10 mouse cellular contexts compared by ENCODE assay signal in the genomic region with DNA sequence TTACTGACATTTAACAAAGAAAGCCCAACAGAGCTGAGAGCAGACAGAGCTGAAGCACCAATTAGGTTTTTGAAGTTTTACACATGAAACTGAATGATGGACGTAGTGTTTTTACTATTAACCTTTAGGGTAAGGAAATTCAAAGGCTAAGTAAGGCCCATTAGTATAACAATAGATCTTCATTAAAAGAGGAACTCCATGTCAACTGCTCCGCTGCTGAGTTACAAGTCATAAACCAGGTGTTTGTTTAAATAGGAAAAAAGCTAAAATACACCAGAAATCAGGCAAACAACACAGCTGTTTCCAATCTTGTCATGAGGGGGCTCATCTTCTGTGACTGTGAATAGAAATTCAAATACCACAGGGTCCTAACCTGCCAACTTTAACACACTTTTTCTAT. TPM values are rescaled to one million over a fixed set of nuclear protein-coding genes. Genes with fewer than 3 reads are reported as not detected.
DNase-seq lines count a peak whose midpoint lies in the region; ATAC-seq and TF ChIP-seq lines count a peak whose summit lies in the region.
"Had no signal": no experiment of that assay in that cellular context is flagged by ENCODE, and none has a peak within 500 bp of the region (broad histone marks: within the 10 kb centered on the region; RNA-seq: fewer than 3 reads in every experiment).

No protein-coding gene starts in this region.

- no peak for DNase-seq in midbrain, embryonic 14.5 days
- DNase-seq in urinary bladder, postnatal 4 days (ENCODE audit: low spot score in 2 of 2), result no peak
- DNase-seq in thymus, postnatal 14 days, result no peak
- no peak for DNase-seq in Muller cell, postnatal 12 days (ENCODE audit: inconsistent ontology term)
- DNase-seq: adrenal gland, postnatal 25 days; thymus, adult 18-20 months had no signal

- no peak overlapping the region for H3K27ac ChIP-seq in heart, embryonic 14.5 days (replicated peaks in 1 of 2; ENCODE audit: control insufficient read depth in 1 of 2, insufficient read depth in 1 of 2, low read depth in 2 of 2, low read length in 2 of 2)
- H3K27ac ChIP-seq in heart, embryonic 12.5 days (ENCODE audit: poor library complexity, severe bottlenecking), result no peak overlapping the region
- H3K27ac ChIP-seq in cortical plate, adult 2 months (ENCODE audit: insufficient read depth, low read length), result no peak overlapping the region
- H3K27ac ChIP-seq in hindbrain, embryonic 15.5 days (replicated peaks), result no peak overlapping the region
- no peak overlapping the region for H3K27ac ChIP-seq in midbrain, embryonic 14.5 days (replicated peaks; ENCODE audit: low read depth, low read length)

- H3K27me3 ChIP-seq in heart, embryonic 14.5 days (ENCODE audit: control insufficient read depth, insufficient read depth, low read length), result peaks cover 6% of the 10 kb centered on the region; the same call in 1 of the 2 replicates
- peaks cover 15% of the 10 kb centered on the region for H3K27me3 ChIP-seq in heart, embryonic 12.5 days (replicated peaks)
- H3K27me3 ChIP-seq in hindbrain, embryonic 15.5 days, result peaks cover 3% of the 10 kb centered on the region; the same call in 1 of the 2 replicates
- peaks cover 9% of the 10 kb centered on the region for H3K27me3 ChIP-seq in midbrain, embryonic 14.5 days (ENCODE audit: control insufficient read depth, insufficient read depth, low read length)

- no peaks in the 10 kb centered on the region for H3K9me3 ChIP-seq in heart, embryonic 14.5 days (ENCODE audit: control insufficient read depth, low read length)
- no peaks in the 10 kb centered on the region for H3K9me3 ChIP-seq in heart, embryonic 12.5 days (replicated peaks)
- H3K9me3 ChIP-seq in hindbrain, embryonic 15.5 days, result no peaks in the 10 kb centered on the region
- no peaks in the 10 kb centered on the region for H3K9me3 ChIP-seq in midbrain, embryonic 14.5 days (ENCODE audit: control insufficient read depth, low read length)

- no peak for ATAC-seq in heart, embryonic 14.5 days (ENCODE audit: insufficient number of reproducible peaks, insufficient read depth, low FRiP score, low read depth)
- ATAC-seq in heart, embryonic 12.5 days (ENCODE audit: insufficient number of reproducible peaks, low FRiP score), result no peak
- ATAC-seq in hindbrain, embryonic 15.5 days (ENCODE audit: low FRiP score, low read depth), result no peak
- no peak for ATAC-seq in midbrain, embryonic 14.5 days (ENCODE audit: low FRiP score, low TSS enrichment)

- TF ChIP-seq POLR2A in cortical plate, adult 2 months (IDR thresholded peaks at IDR 0.05; ENCODE audit: extremely low read depth, insufficient read depth, low read length), result no peak

- 89% methylated on average over 2 of the region's 2 CpGs for WGBS in heart, embryonic 14.5 days
- WGBS in heart, embryonic 12.5 days, result 87% methylated on average over 2 of the region's 2 CpGs
- 38% methylated on average over 2 of the region's 2 CpGs for WGBS in hindbrain, embryonic 15.5 days
- WGBS in midbrain, embryonic 14.5 days, result 54% methylated on average over 2 of the region's 2 CpGs

- no peak for TF ChIP-seq CTCF in cortical plate, adult 2 months (IDR thresholded peaks at IDR 0.05; ENCODE audit: extremely low read depth, insufficient read depth, low read length)

- peaks cover 4 to 18% of the 10 kb centered on the region in 2 experiments for H3K4me1 ChIP-seq in heart, embryonic 14.5 days (ENCODE audit: control insufficient read depth in 2 of 2, insufficient read depth in 2 of 2, low read length in 2 of 2)
- peaks cover 25% of the 10 kb centered on the region for H3K4me1 ChIP-seq in heart, embryonic 12.5 days (replicated peaks)
- peaks cover 2% of the 10 kb centered on the region; the same call in 1 of the 2 replicates for H3K4me1 ChIP-seq in cortical plate, adult 2 months (ENCODE audit: control insufficient read depth, insufficient read depth, low read length)
- H3K4me1 ChIP-seq in hindbrain, embryonic 15.5 days (replicated peaks), result peaks cover 45% of the 10 kb centered on the region
- peaks cover 25% of the 10 kb centered on the region for H3K4me1 ChIP-seq in midbrain, embryonic 14.5 days (ENCODE audit: control insufficient read depth, insufficient read depth, low read length)

- no peaks in the 10 kb centered on the region for H3K36me3 ChIP-seq in heart, embryonic 14.5 days (ENCODE audit: control insufficient read depth, insufficient read depth, low read length)
- no peaks in the 10 kb centered on the region for H3K36me3 ChIP-seq in heart, embryonic 12.5 days
- H3K36me3 ChIP-seq in hindbrain, embryonic 15.5 days, result no peaks in the 10 kb centered on the region
- H3K36me3 ChIP-seq in midbrain, embryonic 14.5 days (ENCODE audit: control insufficient read depth, insufficient read depth, low read length), result no peaks in the 10 kb centered on the region

- H3K4me3 ChIP-seq in heart, embryonic 14.5 days (ENCODE audit: control insufficient read depth in 1 of 2, insufficient read depth in 1 of 2, low read depth in 1 of 2, low read length in 2 of 2), result peak overlapping the region in 1 of 2 experiments; percentile 86; a peak in 1 of 4 replicates
- H3K4me3 ChIP-seq in heart, embryonic 12.5 days, result no peak overlapping the region
- H3K4me3 ChIP-seq in cortical plate, adult 2 months (ENCODE audit: insufficient read depth, low read length), result peak overlapping the region; percentile 46; the same call in 1 of the 2 replicates
- peak overlapping the region; percentile 76 for H3K4me3 ChIP-seq in hindbrain, embryonic 15.5 days
- peak overlapping the region; percentile 98 for H3K4me3 ChIP-seq in midbrain, embryonic 14.5 days (replicated peaks; ENCODE audit: low read depth, low read length)

- H3K4me2 ChIP-seq in heart, embryonic 14.5 days (ENCODE audit: low read length), result peak overlapping the region; percentile 78
- H3K4me2 ChIP-seq in heart, embryonic 12.5 days, result no peak overlapping the region; the same call in 1 of the 2 replicates
- H3K4me2 ChIP-seq in hindbrain, embryonic 15.5 days, result peak overlapping the region; percentile 71
- H3K4me2 ChIP-seq in midbrain, embryonic 14.5 days (ENCODE audit: low read length), result peak overlapping the region; percentile 59

- H3K9ac ChIP-seq in heart, embryonic 14.5 days (ENCODE audit: low read length), result no peak overlapping the region
- H3K9ac ChIP-seq in heart, embryonic 12.5 days, result no peak overlapping the region
- peak overlapping the region; percentile 7; the same call in 1 of the 2 replicates for H3K9ac ChIP-seq in hindbrain, embryonic 15.5 days
- H3K9ac ChIP-seq in midbrain, embryonic 14.5 days (replicated peaks; ENCODE audit: low read length), result peak overlapping the region; percentile 100; the same call in 1 of the 2 replicates

RNA-seq across cellular contexts. Expression of a gene that starts 1.9 kb away (rescaled TPM):
- 24.2 and 25.5 TPM in 2 replicates for polyA plus RNA-seq in heart, embryonic 14.5 days (2014; fragmentation: Nextera tagmentation; extraction: Ambion mirVana)
- 30.6 and 31.4 TPM in 2 replicates for polyA plus RNA-seq in heart, embryonic 12.5 days (2016; fragmentation: Nextera tagmentation; extraction: Ambion mirVana)
- polyA plus RNA-seq in cortical plate, adult 2 months (2012; rRNA removed), result 42.2 and 47.0 TPM in 2 replicates
- polyA plus RNA-seq in hindbrain, embryonic 15.5 days (2015; fragmentation: Nextera tagmentation; extraction: Ambion mirVana), result 81.2 and 91.4 TPM in 2 replicates
- 100 and 102 TPM in 2 replicates for polyA plus RNA-seq in midbrain, embryonic 14.5 days (2014; fragmentation: Nextera tagmentation; extraction: Ambion mirVana)

RNA-seq across cellular contexts. Expression of a gene that starts 13.1 kb away (rescaled TPM):
- polyA plus RNA-seq in heart, embryonic 14.5 days (2014; fragmentation: Nextera tagmentation; extraction: Ambion mirVana), result 3.6 and 5.5 TPM in 2 replicates
- polyA plus RNA-seq in heart, embryonic 12.5 days (2016; fragmentation: Nextera tagmentation; extraction: Ambion mirVana), result 23.6 and 28.1 TPM in 2 replicates
- 0.06 and 0.11 TPM in 2 replicates for polyA plus RNA-seq in cortical plate, adult 2 months (2012; rRNA removed)
- 2.2 TPM in 2 replicates for polyA plus RNA-seq in hindbrain, embryonic 15.5 days (2015; fragmentation: Nextera tagmentation; extraction: Ambion mirVana)
- polyA plus RNA-seq in midbrain, embryonic 14.5 days (2014; fragmentation: Nextera tagmentation; extraction: Ambion mirVana), result 0.54 and 0.61 TPM in 2 replicates

Comparison
In these comparisons a context has a peak if more than half of its experiments do, and no peak if none do; other contexts are left out.
1. H3K9ac ChIP-seq: peak in hindbrain, embryonic 15.5 days (single experiment) and midbrain, embryonic 14.5 days (single experiment); none in heart, embryonic 14.5 days (single experiment) and heart, embryonic 12.5 days (single experiment).